Mouse (Mus musculus) urinary bladder, postnatal 14 days (tissue): Measurements from ENCODE around the gene Clhc1.

Source experiments
- DNase-seq: peaks from one replicate; pipeline ENCODE4 v3.0.0; 2021; ENCODE audit warnings: low spot score

Clhc1 gene

GRCm38 (mm10) chr11:29563406-29563805 lies 15.7 kb downstream of the Clhc1 start:
- DNase-seq: no peak

GRCm38 (mm10) chr11:29571536-29571935 lies 23.8 kb downstream of the Clhc1 start:
- no peak for DNase-seq

GRCm38 (mm10) chr11:29572656-29573055 lies 24.9 kb downstream of the Clhc1 start:
- DNase-seq: no peak

- DNase-seq: no peak
Observed at GRCm38 (mm10) chr11:29579610-29580009, 31.9 kb downstream of the Clhc1 start.

GRCm38 (mm10) chr11:29595217-29595616 lies 47.5 kb downstream of the Clhc1 start:
- no peak for DNase-seq

- no peak for DNase-seq
Observed at GRCm38 (mm10) chr11:29597159-29597558, 49.4 kb downstream of the Clhc1 start.

- DNase-seq: no peak
Observed at GRCm38 (mm10) chr11:29599000-29599399, 51.2 kb downstream of the Clhc1 start.

- no peak for DNase-seq
Observed at GRCm38 (mm10) chr11:29603581-29603980, 55.8 kb downstream of the Clhc1 start.

GRCm38 (mm10) chr11:29607465-29607990 lies 59.8 kb downstream of the Clhc1 start:
- DNase-seq: no peak

- DNase-seq: no peak
Observed at GRCm38 (mm10) chr11:29609756-29610468, 62.2 kb downstream of the Clhc1 start.

- no peak for DNase-seq
Observed at GRCm38 (mm10) chr11:29612007-29612406, 64.3 kb downstream of the Clhc1 start.

GRCm38 (mm10) chr11:29613185-29613735 lies 65.5 kb downstream of the Clhc1 start:
- DNase-seq: no peak

GRCm38 (mm10) chr11:29614217-29614924 lies 66.6 kb downstream of the Clhc1 start:
- DNase-seq: peak; percentile 41

- DNase-seq: no peak
Observed at GRCm38 (mm10) chr11:29622030-29622790, 74.5 kb downstream of the Clhc1 start.

GRCm38 (mm10) chr11:29623327-29623726 lies 75.6 kb downstream of the Clhc1 start:
- no peak for DNase-seq

- DNase-seq: no peak
Observed at GRCm38 (mm10) chr11:29626541-29626940, 78.8 kb downstream of the Clhc1 start.

- no peak for DNase-seq
Observed at GRCm38 (mm10) chr11:29627706-29628105, 80.0 kb downstream of the Clhc1 start.
